Mouse (Mus musculus) adrenal gland, adult 8-10 months (tissue): ENCODE measurements at regions not wholly inside any gene's neighbourhood (a gene's known extent, or its start where the extent isn't known, plus 50 kb on each side); places are given as distances from the start of the nearest gene placed in this dataset.

Experiments used
- DNase-seq: peaks from one replicate; pipeline ENCODE4 v3.0.0; 2022

- DNase-seq, result no peak
Measured at GRCm38 (mm10) chr13:69182478-69182877, 183.1 kb upstream of the Adcy2 start.

DNA sequence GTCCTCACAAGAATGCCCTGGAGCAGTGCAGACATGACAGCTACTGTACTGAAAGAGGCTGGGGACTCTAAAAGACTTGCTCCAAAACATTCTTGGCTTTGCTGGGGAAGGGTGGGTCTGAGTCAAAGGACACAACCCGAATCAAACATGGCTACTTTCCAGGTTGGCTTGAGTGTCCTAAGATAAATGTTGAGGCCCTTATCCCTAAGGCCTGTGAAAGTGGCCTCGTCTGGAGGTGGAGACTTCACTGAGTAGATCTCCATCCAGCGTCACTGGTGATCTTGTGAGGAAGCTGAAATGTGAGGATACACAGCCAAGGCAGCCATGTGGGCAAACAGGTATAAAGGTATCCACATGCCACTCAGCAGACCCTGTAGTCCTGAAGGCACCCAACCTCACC, 191.3 kb upstream of the Adcy2 start:
- DNase-seq, result no peak

DNA sequence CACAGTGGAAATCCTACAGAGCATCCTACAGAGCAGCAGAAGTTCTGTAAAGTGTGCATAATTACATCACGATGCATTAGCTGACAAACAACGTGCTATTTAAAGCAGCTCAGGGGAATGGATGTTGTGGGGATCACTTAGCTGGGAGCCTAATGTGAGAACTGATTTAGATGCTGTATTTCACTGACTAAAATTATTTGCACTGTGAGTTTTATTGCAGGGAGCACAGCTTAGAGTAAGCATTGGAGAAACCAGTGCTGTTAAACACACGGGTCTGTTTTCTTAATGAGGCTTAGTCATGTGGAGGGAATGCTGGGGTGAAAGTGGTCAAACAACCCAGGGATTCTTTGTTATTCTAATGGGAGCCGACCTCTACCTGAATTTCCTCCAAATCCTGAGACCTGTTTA, 197.1 kb upstream of the Adcy2 start:
- no peak for DNase-seq

DNA sequence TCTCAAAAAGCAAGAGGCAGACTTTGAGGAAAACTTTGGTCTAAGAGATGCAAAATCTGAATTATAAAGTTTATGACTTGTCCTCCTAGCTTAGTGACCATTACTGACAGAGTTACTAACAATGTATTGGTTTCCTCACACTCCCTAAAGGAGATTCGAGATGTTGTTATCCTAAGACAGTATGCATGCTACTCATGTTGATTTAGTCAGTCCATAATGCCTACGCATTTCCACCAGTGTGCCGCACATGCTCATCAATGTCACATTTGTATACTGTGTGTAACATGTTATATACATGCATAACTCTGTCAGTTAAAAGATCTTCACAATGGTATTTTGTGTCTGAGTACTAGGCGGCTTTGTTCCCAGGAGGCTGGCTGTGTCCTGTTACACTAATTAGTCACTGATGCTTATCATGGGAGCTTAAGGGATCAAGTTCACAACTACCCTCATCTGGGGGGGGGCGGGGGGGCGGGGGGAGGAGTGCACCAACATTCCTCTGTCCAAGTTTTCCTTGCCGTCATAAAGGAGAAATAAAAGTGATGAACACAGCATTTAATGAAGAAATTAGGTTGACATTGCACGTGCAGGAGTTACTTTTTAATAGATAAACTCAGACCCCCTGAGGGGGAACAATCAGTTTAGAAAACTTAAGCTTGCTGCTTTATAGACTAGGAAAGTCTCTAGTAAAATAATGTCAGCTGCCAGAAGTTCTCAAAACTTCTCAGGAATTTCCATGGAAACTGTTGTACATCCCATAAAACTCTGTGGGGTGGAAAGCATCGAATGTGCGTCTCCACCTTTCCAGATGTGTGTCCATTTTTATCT, 208.6 kb upstream of the Adcy2 start:
- DNase-seq, result no peak

- DNase-seq, result no peak
Measured at GRCm38 (mm10) chr13:69208569-69208881, 209.2 kb upstream of the Adcy2 start.

- no peak for DNase-seq
Measured at GRCm38 (mm10) chr13:69216579-69216978, 217.2 kb upstream of the Adcy2 start.

DNA sequence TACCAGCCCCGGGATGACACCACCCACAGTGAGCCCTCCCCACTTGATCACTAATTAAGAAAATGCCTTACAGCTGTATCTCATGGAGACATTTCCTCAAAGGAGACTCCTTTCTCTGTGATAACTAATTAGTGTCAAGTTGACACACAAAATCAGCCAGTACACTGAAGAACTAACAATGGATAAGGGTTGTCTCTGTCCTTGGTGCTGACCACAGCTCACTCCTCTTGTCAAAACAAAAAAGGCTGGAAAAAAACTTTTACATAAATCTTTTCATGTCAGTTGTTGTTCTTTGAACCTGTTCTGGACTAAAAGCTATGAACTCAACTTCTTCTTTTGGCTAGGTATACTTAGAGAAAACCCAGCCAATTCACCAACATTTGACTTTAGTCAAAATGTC, 221.1 kb upstream of the Adcy2 start:
- DNase-seq, result no peak

- DNase-seq, result no peak
Measured at GRCm38 (mm10) chr13:69226538-69226937, 227.2 kb upstream of the Adcy2 start.

DNA sequence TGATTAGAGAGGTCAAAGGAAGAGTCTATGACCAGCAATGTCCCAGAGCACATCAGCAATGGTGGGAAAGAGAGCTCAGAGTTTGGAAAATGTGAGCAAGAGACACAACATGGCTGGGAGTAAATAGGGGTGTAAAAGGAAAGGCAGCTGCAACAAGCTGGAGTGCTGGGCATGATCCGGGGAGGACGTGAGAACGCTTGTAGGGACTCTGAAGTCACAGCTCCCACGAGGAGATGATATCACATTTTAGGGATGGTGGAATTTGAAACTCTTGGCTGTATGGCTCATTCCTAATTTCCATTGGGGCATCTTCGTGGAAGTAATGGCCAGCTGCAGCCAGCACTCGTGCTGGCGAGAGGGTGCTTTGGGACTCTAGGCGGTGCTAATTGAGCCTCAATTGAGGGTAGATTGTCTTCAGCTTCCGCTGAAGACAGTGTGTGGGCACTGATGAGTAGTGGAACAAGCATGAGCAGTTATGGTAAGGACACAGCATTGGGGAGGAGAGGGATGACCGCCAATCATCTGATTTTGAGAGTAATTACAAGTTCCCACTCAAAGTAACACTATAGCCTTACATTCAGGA, 231.1 kb upstream of the Adcy2 start:
- DNase-seq, result no peak

DNA sequence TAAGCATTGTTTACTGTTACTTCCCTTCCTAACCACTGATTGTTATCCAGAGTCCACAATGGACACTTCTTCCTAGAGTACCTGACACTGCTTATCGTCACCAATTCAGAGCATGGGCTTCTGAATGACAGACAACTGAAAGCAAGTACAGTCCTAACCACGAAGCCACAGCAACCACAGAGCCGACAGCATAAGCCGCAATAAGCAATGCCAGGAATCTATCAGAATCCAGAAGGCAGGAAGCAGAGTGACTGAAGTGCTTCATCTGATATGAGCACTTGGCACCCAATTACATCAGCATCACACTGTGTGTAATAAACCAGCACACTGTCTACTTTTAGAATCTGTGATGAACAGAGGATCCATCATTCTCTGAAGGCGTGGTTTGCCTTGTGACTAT, 237.0 kb upstream of the Adcy2 start:
- DNase-seq, result no peak

DNA sequence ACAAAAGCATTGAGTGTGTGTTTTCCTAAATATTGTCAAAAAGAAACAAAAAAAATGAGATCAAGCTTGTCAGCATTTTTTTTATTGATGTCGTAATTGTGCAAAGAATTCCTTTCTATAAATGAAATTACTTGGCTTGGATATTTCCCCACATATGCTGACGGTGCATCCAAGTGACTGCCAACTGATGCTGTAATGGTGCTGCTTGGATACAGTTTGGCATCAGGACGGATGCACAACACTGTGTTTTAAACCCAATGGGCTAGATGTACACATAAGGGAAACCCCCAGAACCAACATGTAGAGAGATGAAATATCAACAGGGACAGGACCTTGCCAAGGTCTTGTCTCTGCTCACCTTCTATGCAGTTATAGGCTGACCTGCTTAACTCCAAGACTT, 238.6 kb upstream of the Adcy2 start:
- DNase-seq, result no peak

DNA sequence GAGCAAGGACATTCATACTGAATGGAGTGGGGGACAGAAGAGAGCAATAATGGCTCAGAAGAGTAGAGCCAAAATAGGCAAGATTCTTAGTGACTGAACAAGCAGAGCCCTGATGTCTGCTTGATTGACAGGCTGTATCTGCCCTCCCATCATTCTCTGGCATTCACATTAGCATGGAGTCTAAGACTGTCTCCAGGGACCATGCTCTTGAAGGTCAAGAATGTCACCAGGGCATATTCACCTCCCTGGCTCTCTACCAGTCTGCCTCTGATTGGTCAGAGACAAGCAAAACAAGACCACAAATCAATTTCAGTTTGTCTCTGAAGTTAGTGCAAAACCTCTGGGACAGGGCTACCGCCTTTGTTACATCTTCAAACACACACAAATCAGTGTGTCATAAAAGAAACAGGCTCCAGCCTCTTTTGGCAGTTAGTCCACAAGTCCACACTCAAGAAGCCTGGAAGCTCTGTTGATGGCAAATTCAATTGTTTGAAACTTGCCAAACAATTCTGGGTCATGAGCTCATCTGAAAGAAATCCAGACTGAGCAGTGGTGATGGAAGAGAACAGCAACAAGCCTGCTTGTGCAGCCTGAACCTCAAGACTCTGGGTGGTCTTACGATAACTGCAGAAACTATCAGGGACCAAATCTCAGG, 240.0 kb upstream of the Adcy2 start:
- DNase-seq, result no peak

DNA sequence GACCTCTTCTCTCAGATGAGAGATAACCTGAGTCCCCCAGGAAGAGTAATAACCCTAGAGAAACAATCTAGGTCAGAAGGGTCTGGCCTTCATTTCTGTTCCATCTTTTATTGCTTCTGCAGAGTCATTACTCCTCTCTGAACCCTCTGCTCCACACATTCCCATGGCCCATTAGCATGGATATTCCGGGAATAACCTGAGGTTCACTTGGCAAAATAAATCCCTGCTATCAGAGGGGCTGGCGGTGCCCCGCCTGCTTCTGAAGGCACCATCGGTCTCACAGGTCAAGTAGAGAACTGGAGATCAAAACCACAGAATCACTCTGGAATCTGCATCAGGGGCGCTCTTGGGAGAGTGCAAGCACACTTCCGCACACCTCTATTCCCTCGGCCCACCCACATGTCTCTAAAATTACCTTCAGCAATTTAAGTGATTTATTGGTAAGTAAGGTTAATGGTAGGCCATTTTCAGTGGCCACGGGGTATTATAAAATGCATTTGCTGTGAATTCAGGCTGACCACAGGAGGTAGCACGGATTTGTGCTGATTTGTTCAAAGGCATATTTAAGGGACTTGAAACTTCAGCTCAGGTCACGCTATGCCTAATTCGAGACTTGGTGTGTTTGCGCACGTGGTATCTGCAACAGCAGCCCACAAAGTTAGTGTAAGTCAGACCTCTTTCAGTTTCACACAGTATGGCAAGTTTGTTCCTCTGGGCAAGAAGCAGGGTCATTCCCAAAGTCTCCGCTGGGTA, 243.4 kb upstream of the Adcy2 start:
- no peak for DNase-seq

DNA sequence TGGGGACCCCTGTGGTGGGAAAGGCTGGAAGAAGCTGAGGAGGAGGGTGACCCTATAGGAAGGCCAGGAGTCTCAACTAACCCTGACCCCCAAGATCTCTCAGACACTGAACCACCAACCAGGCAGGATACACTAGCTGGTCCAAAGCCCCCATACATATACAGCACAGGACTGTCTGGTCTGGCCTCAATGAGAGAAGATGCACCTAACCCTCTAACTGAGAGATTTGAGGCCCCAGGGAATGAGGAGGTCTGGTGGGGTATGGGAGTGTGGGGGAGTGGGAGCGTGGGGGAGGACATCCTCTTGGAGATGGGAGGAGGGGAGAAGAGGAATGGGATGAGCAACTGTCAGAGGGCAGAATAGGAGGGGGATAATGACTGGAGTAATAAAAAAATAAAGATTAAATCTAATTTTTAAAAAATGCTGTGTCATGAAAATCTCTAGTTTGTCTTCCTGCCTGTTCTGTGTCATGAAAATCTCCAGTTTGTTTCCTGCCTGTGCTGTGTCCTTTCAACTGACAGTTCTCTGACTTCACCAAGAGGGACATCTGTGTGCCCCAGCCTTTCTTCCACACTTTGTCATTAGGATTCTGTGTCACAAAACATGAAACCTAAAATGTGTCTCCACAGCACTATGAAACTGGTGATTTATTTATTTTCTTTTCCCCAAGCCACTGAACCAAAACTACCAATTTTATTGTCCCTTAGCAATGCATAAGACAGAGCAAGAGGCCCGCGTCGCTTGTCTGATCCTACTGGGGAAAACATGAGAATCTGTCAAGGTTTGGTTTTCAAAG, 251.2 kb upstream of the Adcy2 start:
- DNase-seq, result no peak

GRCm38 (mm10) chr13:69251130-69251561, 251.8 kb upstream of the Adcy2 start:
- DNase-seq, result no peak

GRCm38 (mm10) chr13:69252335-69252734, 253.0 kb upstream of the Adcy2 start:
- DNase-seq, result no peak

- no peak for DNase-seq
Measured at GRCm38 (mm10) chr13:69260485-69260884, 261.1 kb upstream of the Adcy2 start.

GRCm38 (mm10) chr13:69260972-69261371, 261.6 kb upstream of the Adcy2 start:
- no peak for DNase-seq

DNA sequence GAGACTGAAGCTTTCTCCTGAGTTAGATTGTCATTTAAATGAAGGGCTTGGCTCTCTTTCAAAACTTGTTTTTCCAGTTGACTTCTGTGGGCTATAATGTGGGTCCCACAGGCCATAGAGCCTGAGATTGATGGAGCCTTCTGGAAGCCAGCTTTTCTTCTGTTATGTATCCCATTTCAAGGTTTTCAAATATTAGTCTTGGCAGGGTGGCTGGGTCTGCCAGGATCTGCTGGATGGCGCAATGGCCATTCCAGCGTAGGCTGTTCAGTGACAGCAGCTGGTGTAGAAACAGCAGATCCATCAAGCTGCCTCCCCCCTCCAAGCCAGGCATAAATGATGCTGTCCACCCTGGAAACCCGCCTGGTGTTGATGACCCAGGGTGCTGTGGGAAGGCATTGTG, 264.4 kb upstream of the Adcy2 start:
- no peak for DNase-seq

DNA sequence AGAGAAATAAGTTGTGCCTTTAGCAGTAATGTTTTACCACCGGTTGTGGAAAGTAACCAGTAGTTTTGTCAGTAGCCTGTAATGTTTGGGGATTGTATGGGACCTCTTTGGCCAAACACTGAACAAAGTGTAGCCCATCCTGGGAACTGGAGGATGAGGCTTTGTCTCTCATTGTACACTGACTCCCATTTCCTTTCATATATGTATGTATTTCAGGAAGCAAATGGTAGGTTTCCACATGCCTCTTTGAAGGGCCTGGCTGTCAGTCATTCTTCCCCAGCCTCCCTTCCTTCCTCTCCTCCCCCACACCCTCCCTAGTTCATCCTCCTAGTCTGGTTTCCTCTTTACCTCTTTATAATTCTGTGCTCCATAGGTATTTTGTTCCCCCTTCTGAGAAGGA, 266.7 kb upstream of the Adcy2 start:
- no peak for DNase-seq

DNA sequence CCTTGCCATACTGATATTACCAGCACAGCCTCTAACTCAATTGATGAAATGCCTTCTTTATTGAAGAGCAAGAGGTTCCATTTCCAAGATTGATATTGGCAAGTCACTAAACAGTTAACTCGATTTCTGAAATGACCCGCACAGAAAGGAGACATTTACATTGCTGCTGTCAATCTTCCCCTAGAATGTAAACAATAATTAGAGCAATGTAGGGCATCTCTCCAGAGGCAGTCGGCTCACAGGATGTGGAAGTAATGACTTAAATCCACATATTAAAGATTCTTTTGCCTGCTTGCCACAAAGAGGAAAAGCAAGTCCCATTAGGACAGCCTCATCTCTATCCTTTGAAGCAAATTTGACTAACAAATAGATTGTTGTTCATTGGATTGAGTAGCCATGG, 261.0 kb upstream of the Nsun2 start:
- DNase-seq, result no peak

DNA sequence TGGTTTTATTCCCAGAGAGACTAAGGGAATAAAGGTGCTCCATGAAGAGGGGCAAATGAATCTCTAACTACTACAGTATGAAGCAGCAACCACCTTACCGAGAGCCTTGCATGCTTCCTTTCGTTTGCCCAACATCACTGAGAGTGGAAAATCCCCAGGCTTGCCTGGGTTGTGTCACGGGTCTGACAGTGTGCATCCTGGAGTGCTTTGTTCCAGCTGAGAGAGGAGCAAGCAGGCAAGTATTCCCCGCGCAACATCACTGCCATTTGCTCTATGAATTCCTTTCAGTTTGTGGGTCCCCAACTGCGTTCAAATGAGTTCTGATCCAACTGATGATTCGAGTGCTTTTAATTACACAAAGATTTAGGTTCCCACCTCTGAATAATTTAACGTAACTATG, 253.9 kb upstream of the Nsun2 start:
- no peak for DNase-seq

- DNase-seq, result no peak
Measured at GRCm38 (mm10) chr13:69294483-69294882, 239.1 kb upstream of the Nsun2 start.
